Mouse (Mus musculus) gastrocnemius, adult 2 months (tissue): ENCODE results near the gene Med26. TPM values are rescaled to one million over a fixed set of nuclear protein-coding genes. Genes with fewer than 3 reads are reported as not detected.

Experiments
- DNase-seq: peaks from one replicate; pipeline ENCODE4 v3.0.0; 2022
- H3K27ac ChIP-seq: fragments of 200-600 bp; 2 replicates; pipeline ENCODE4 v1.8.1; 2022; ENCODE audit warnings: mild to moderate bottlenecking
- H3K4me3 ChIP-seq: fragments of 200-600 bp; 2 replicates; pipeline ENCODE4 v1.8.1; 2022; ENCODE audit warnings: mild to moderate bottlenecking, moderate library complexity
- CTCF ChIP-seq: fragments of 200-600 bp; IDR thresholded peaks from 2 replicates; pipeline ENCODE4 v1.8.1; 2022; ENCODE audit warnings: antibody characterized with exemption, mild to moderate bottlenecking, moderate library complexity
- intact Hi-C: fragments of 180-260 bp; cut with DNase I; formaldehyde crosslinking; loops from one replicate; pipeline ENCODE4 v1.15.1; 2025
- microRNA-seq: library from miRNA; unstranded; fragments of <30 nt; microRNA quantifications from one replicate; pipeline ENCODE4 v1.2.0, GENCODE M21; 2021
- total RNA-seq, 2 experiments: library from RNA; stranded (reverse); gene quantifications; 2 replicates each; pipeline ENCODE4 v1.2.3; 2021

Med26 gene
- total RNA-seq, 2 experiments from 2014 or later, result 7.0 to 17.2 TPM

GRCm38 (mm10) chr8:72469243-72469642, 78.8 kb downstream of the Med26 start:
- intact Hi-C loops, result no loop called here
- peak; percentile 56 for DNase-seq
- H3K4me3 ChIP-seq, result no peak overlapping the region
- TF ChIP-seq CTCF, result no peak
- peak overlapping the region; percentile 62 for H3K27ac ChIP-seq

DNA sequence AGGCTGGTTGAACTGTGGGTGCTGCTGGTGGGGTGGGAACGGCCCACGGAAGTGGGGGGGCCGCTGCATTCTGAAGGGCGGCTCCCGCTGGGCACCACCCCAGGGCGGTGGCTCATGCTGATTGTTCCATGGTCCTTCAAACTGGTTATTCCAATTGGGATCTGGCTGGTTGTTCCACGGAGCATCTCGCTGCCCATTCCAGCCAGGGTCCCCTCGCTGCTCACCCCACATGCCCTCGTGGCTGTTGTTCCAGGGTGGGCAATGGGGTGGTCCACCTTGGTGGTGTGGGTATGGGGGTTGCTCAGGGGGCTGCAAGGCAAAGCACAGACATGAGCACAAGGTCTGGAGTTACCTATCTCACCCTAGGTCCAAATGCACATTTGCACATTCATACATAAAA, 83.9 kb downstream of the Med26 start:
- no peak for DNase-seq
- H3K4me3 ChIP-seq, result no peak overlapping the region
- H3K27ac ChIP-seq, result no peak overlapping the region
- intact Hi-C loops, result no loop called here
- TF ChIP-seq CTCF, result no peak

- intact Hi-C loops, result no loop called here
- H3K4me3 ChIP-seq, result no peak overlapping the region
- DNase-seq, result no peak
- no peak for TF ChIP-seq CTCF
- H3K27ac ChIP-seq, result no peak overlapping the region
These were observed 88.1 kb downstream of the Med26 start for GRCm38 (mm10) chr8:72459881-72460533.

GRCm38 (mm10) chr8:72458457-72458856, 89.6 kb downstream of the Med26 start:
- DNase-seq, result no peak
- TF ChIP-seq CTCF, result no peak
- Histone ChIP-seq H3K27ac (no peak overlapping the region), H3K4me3 (no peak overlapping the region)
- intact Hi-C loops, result no loop called here

- DNase-seq, result no peak
- H3K27ac ChIP-seq, result no peak overlapping the region
- TF ChIP-seq CTCF, result no peak
- no peak overlapping the region for H3K4me3 ChIP-seq
- intact Hi-C loops, result no loop called here
These were observed 90.3 kb downstream of the Med26 start for GRCm38 (mm10) chr8:72457806-72458205.

GRCm38 (mm10) chr8:72455317-72455716, 92.8 kb downstream of the Med26 start:
- DNase-seq, result no peak
- H3K4me3 ChIP-seq, result no peak overlapping the region
- intact Hi-C loops, result no loop called here

GRCm38 (mm10) chr8:72453904-72454303, 94.2 kb downstream of the Med26 start:
- Histone ChIP-seq H3K27ac (no peak overlapping the region), H3K4me3 (no peak overlapping the region)
- no peak; the same call in 1 of the 2 replicates for TF ChIP-seq CTCF
- DNase-seq, result no peak
- intact Hi-C loops, result no loop called here

More at GRCm38 (mm10) chr8:72455317-72455716, 92.8 kb downstream of the Med26 start:
- no peak overlapping the region for H3K27ac ChIP-seq
- TF ChIP-seq CTCF, result no peak

DNA sequence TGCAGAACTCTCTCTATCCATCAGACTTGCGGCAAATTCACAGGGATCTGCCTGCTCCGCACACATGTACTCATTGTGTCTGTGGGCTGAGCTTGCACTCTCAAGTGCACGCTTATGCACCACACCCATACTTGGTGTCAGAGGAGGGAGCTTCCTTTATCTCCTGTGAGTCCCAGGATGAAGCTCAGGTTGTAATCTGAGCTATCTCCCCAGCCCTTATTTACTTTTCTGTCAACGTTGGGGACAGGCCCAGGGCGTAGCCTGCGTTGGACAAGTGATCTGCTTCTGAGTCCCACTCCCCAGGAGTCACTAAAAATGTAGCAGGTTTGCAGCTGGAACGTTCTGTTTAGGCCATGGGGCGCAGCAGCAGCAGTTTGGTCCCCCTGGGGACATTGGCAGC, 96.6 kb downstream of the Med26 start:
- DNase-seq, result no peak
- H3K27ac ChIP-seq, result no peak overlapping the region
- TF ChIP-seq CTCF, result no peak
- H3K4me3 ChIP-seq, result no peak overlapping the region
- intact Hi-C loops, result no loop called here

- intact Hi-C loops, result loop anchor here (2.0 kb wide), 1 partner anchor 26 kb away; no protein-coding TSS in a partner anchor
- DNase-seq, result no peak
- Histone ChIP-seq H3K27ac (no peak overlapping the region), H3K4me3 (no peak overlapping the region)
- TF ChIP-seq CTCF, result no peak
These were observed 103.0 kb downstream of the Med26 start for GRCm38 (mm10) chr8:72445071-72445470.

Small RNA genes within 50 kb of the gene (microRNA-seq; reads per million reads assigned to microRNA genes)
- gene Gm28019, result not detected
- 5.8 reads per million for gene Mir7068

Other genes with a start within 250 kb of the Med26 start
- 1 to 10 TPM; 2.8 to 4.8 TPM for gene Gm10282, start 243.0 kb downstream of the Med26 start, total RNA-seq
- 10 to 100 TPM in 1 of 2 experiments, 1 to 10 TPM in 1; 9.1 to 38.9 TPM for gene Klf2, start 229.2 kb downstream of the Med26 start, total RNA-seq
- 10 to 100 TPM; 25.5 to 27.5 TPM for gene Eps15l1, start 126.8 kb downstream of the Med26 start, total RNA-seq
- 1 to 10 TPM; 3.1 to 4.2 TPM for gene Calr3, start 104.4 kb downstream of the Med26 start, total RNA-seq
- gene 1700030K09Rik, start 104.4 kb downstream of the Med26 start, total RNA-seq, result 1 to 10 TPM; 3.3 to 4.8 TPM
- gene Cherp, start 73.0 kb downstream of the Med26 start, total RNA-seq, result 10 to 100 TPM; 19.7 to 26.1 TPM
- gene Slc35e1, start 55.7 kb downstream of the Med26 start, total RNA-seq, result 10 to 100 TPM; 44.8 to 52.0 TPM
- gene Smim7, start 22.8 kb upstream of the Med26 start, total RNA-seq, result 10 to 100 TPM; 64.8 to 65.9 TPM
- 1,000 to 10,000 TPM; 1,184 to 1,285 TPM for gene Tmem38a, start 23.8 kb upstream of the Med26 start, total RNA-seq
- 1 to 10 TPM; 1.2 to 2.0 TPM for gene Nwd1, start 98.4 kb upstream of the Med26 start, total RNA-seq
- gene Sin3b, start 175.0 kb upstream of the Med26 start, total RNA-seq, result 10 to 100 TPM; 29.4 to 36.6 TPM
- 1 to 10 TPM; 1.1 to 1.6 TPM for gene F2rl3, start 213.6 kb upstream of the Med26 start, total RNA-seq